Mouse (Mus musculus): ENCODE results near the gene Rbfox1.

DNA sequence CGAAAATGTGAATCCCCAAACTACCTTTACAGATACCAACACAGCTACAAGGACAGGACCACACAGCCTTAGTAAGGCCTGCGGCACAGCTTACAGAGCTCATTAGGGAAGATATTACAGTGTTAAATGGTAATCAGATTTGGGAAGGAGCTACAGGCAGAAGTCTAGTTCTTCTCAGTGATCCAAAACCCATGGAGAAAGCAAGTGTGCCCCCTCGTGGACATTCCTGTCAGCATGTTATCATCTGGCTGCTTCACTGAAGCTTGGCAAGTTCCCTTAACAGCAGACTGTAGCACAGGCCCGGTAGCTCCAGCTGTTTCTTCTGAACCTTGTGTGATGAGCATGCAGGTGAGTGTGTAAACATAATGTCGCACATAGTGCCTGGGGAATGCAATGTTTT, 133.5 kb downstream of the Rbfox1 start:
- no peak for TF ChIP-seq POLR2A (IDR thresholded peaks at IDR 0.05; ENCODE audit: low read depth, low read length)
- TF ChIP-seq CTCF (IDR thresholded peaks at IDR 0.05; ENCODE audit: borderline replicate concordance, insufficient read depth, low read length): no peak
